ENCODE assay signal across 10 mouse cellular contexts in the genomic region with DNA sequence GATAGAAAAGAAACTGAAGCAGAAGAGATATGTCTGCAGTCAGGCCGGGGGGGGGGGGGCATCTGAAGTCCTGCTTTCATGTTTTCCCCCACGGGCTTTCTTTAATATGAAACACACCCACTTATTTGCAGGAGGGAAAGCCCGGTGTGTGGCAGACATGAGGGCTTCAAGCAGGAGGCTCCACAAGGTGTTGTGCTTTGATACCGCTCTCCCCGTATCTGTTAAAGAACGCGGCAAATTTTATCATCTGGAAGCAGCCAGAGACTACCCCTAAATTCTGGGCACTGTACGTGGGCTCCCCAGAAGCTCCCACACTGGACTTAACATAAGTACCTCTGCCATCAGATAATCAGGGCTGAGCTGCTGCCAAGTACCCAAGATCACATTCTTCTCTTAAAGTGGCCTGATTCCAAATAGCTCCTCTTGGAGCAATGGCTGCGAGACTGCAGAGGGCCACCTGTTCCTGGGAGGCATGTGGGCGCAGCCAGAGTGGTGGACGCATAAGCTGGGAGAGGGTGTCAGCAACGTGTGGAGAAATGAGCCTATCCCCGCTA. TPM values are rescaled to one million over a fixed set of nuclear protein-coding genes. Genes with fewer than 3 reads are reported as not detected.
A peak's percentile ranks its signal among the peaks of the same experiment; 100 is the strongest.
DNase-seq lines count a peak whose midpoint lies in the region; ATAC-seq and TF ChIP-seq lines count a peak whose summit lies in the region.
"Had no signal": no experiment of that assay in that cellular context is flagged by ENCODE, and none has a peak within 500 bp of the region (broad histone marks: within the 10 kb centered on the region; RNA-seq: fewer than 3 reads in every experiment).

No protein-coding gene starts in this region.

- TF ChIP-seq POLR2A in spleen, adult 2 months (IDR thresholded peaks at IDR 0.05; ENCODE audit: low read depth, low read length), result no peak

- WGBS in forebrain, embryonic 10.5 days, result 75% methylated on average over 13 of the region's 13 CpGs
- 80% methylated on average over 13 of the region's 13 CpGs for WGBS in forebrain, embryonic 13.5 days
- 34% methylated on average over 13 of the region's 13 CpGs for WGBS in lung, embryonic 14.5 days
- WGBS in spleen, adult 2 months, result 87% methylated on average over 13 of the region's 13 CpGs

- peaks cover 44% of the 10 kb centered on the region for H3K4me1 ChIP-seq in forebrain, embryonic 10.5 days
- peaks cover 5% of the 10 kb centered on the region for H3K4me1 ChIP-seq in forebrain, embryonic 13.5 days
- H3K4me1 ChIP-seq in lung, embryonic 14.5 days (ENCODE audit: insufficient read depth), result 0 out of 2 replicates have a peak, but pooled peaks cover 9% of the 10 kb centered on the region
- no peaks in the 10 kb centered on the region for H3K4me1 ChIP-seq in spleen, adult 2 months (ENCODE audit: control insufficient read depth, insufficient read depth, insufficient read length)

- no peaks in the 10 kb centered on the region for H3K36me3 ChIP-seq in forebrain, embryonic 10.5 days (replicated peaks)
- H3K36me3 ChIP-seq in forebrain, embryonic 13.5 days (ENCODE audit: poor library complexity, severe bottlenecking), result no peaks in the 10 kb centered on the region
- H3K36me3 ChIP-seq in lung, embryonic 14.5 days (ENCODE audit: insufficient read depth), result no peaks in the 10 kb centered on the region
- no peaks in the 10 kb centered on the region for H3K36me3 ChIP-seq in spleen, adult 2 months (ENCODE audit: control insufficient read depth, insufficient read depth, low read length)

- no peak overlapping the region for H3K9ac ChIP-seq in forebrain, embryonic 13.5 days
- H3K9ac ChIP-seq in lung, embryonic 14.5 days, result no peak overlapping the region

- no peak for DNase-seq in forebrain, embryonic 10.5 days (ENCODE audit: extremely low spot score, low spot score)
- peak; percentile 24 for DNase-seq in lung, embryonic 14.5 days
- DNase-seq in lung, postnatal 25 days (ENCODE audit: low spot score), result no peak
- no peak for DNase-seq in spleen, adult 2 months (ENCODE audit: low read depth in 1 of 2, low spot score in 2 of 2)
- no peak for DNase-seq in urinary bladder, postnatal 36 days (ENCODE audit: low spot score in 2 of 2)
- no peak for DNase-seq in frontal cortex, postnatal 10 days (ENCODE audit: low spot score in 2 of 2)

- no peak overlapping the region for H3K4me3 ChIP-seq in forebrain, embryonic 10.5 days
- H3K4me3 ChIP-seq in forebrain, embryonic 13.5 days, result no peak overlapping the region
- H3K4me3 ChIP-seq in lung, embryonic 14.5 days (ENCODE audit: low read depth, low read length), result no peak overlapping the region
- H3K4me3 ChIP-seq in spleen, adult 2 months (ENCODE audit: extremely low read depth, insufficient read depth, insufficient read length), result no peak overlapping the region
- H3K4me3 ChIP-seq: heart, adult 2 months had no signal

- H3K4me2 ChIP-seq in forebrain, embryonic 13.5 days, result no peak overlapping the region
- H3K4me2 ChIP-seq in lung, embryonic 14.5 days, result peak overlapping the region; percentile 11; the same call in 1 of the 2 replicates

- ATAC-seq in forebrain, embryonic 13.5 days, result no peak
- peak; percentile 60 for ATAC-seq in lung, embryonic 14.5 days (ENCODE audit: insufficient read depth)
- ATAC-seq in erythroblast, adult 5-6 weeks (replicated peaks; ENCODE audit: low FRiP score, poor library complexity, severe bottlenecking), result peak; percentile 68

- TF ChIP-seq CTCF in lung, embryonic 14.5 days (IDR thresholded peaks at IDR 0.05; ENCODE audit: low read depth), result no peak
- TF ChIP-seq CTCF in spleen, adult 2 months (IDR thresholded peaks at IDR 0.05; ENCODE audit: extremely low read depth, insufficient read depth, insufficient read length, insufficient replicate concordance), result no peak

- no peaks in the 10 kb centered on the region for H3K9me3 ChIP-seq in forebrain, embryonic 10.5 days
- H3K9me3 ChIP-seq in forebrain, embryonic 13.5 days (replicated peaks), result no peaks in the 10 kb centered on the region
- H3K9me3 ChIP-seq in lung, embryonic 14.5 days (ENCODE audit: low read depth, low read length), result no peaks in the 10 kb centered on the region

- peak overlapping the region; percentile 49 for H3K27ac ChIP-seq in forebrain, embryonic 10.5 days
- no peak overlapping the region for H3K27ac ChIP-seq in forebrain, embryonic 13.5 days
- H3K27ac ChIP-seq in lung, embryonic 14.5 days (ENCODE audit: low read depth), result peak overlapping the region; percentile 47
- H3K27ac ChIP-seq in spleen, adult 2 months (ENCODE audit: insufficient read depth, low read length), result 0 out of 2 replicates have a peak overlapping the region, but pooled peaks have one; percentile 37
- H3K27ac ChIP-seq: heart, adult 2 months; macrophage had no signal

- H3K27me3 ChIP-seq in forebrain, embryonic 10.5 days (ENCODE audit: poor library complexity, severe bottlenecking), result no peaks in the 10 kb centered on the region
- H3K27me3 ChIP-seq in forebrain, embryonic 13.5 days, result no peaks in the 10 kb centered on the region
- H3K27me3 ChIP-seq in lung, embryonic 14.5 days (ENCODE audit: insufficient read depth, low read length), result no peaks in the 10 kb centered on the region
- no peaks in the 10 kb centered on the region for H3K27me3 ChIP-seq in spleen, adult 2 months (ENCODE audit: control insufficient read depth, insufficient read depth, low read length)

RNA-seq across cellular contexts. Expression of a gene that starts 39.7 kb away (rescaled TPM):
- polyA plus RNA-seq in forebrain, embryonic 10.5 days (2016; fragmentation: Nextera tagmentation; extraction: Ambion mirVana), result 3.5 and 5.4 TPM in 2 replicates
- 0.39 and 0.67 TPM in 2 replicates for polyA plus RNA-seq in forebrain, embryonic 13.5 days (2015; fragmentation: Nextera tagmentation; extraction: Ambion mirVana)
- polyA plus RNA-seq in lung, embryonic 14.5 days (2014; fragmentation: Nextera tagmentation; extraction: Ambion mirVana), result 1.1 and 1.2 TPM in 2 replicates
- 261 and 284 TPM in 2 replicates for total RNA-seq in erythroblast, adult 5-6 weeks (2015; ENCODE audit: low replicate concordance)
- total RNA-seq in erythroblast, adult 5-6 weeks (2017; ENCODE audit: low replicate concordance), result 799 and 1,028 TPM in 2 replicates
- polyA plus RNA-seq in spleen, adult 2 months (2012; rRNA removed), result 18.1 and 18.9 TPM in 2 replicates
